Mouse (Mus musculus): ENCODE measurements around the gene H2-DMa. TPM values are rescaled to one million over a fixed set of nuclear protein-coding genes. Genes with fewer than 3 reads are reported as not detected.

Gene H2-DMa
- total RNA-seq, 2 experiments from 2014 or later = 3.7 to 4.5 TPM

DNA sequence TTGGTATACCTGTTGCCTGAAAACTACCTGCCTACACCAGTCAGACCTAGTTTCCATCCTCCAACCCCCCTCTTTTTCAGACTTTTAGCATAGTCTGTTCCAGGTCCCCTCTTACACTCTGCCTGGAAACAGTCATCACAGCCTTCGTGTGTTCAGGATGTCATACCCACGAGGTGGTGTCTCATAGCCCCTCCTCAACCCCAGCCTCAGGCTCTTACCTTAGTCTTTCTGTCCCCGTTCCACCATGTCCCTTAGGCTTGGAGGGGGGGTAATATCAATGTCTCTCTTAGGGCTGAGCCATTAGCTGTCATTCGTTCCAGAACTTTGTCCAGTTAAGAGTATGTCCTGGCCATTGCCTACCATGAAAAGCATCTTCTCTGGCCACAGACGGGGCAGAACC is 18.2 kb upstream of the H2-DMa start:
- DNase-seq (ENCODE audit: low spot score) = no peak
- intact Hi-C loops (cut with DNase I) = loop anchor here (2.0 to 5.0 kb wide), 2 partner anchors 36 to 68 kb away; no protein-coding TSS in a partner anchor

DNA sequence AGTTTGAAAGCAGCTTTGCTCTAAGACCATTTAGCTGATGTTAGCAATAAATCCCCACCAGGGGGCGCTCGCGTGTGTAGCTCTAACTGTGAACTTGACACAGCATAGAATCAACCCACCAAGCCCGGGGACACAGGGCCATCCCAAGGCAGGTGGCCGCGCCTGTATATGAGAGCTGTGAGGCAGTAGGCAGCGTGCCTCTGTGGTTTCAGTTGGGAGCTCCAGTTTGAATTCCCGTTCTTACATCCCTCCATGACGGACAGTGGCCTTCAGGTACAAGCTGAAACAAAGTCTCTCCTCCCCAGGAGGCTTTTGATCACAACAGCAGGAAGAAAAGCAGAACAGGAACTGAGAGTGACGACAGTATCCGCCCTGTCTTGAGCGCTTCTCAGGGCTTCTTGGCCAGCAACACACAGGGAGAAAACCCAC is 17.7 kb upstream of the H2-DMa start:
- peak; percentile 77 for DNase-seq (ENCODE audit: low spot score)
- intact Hi-C loops (cut with DNase I) = loop anchor here (2.0 to 5.0 kb wide), 2 partner anchors 36 to 67 kb away; no protein-coding TSS in a partner anchor

DNA sequence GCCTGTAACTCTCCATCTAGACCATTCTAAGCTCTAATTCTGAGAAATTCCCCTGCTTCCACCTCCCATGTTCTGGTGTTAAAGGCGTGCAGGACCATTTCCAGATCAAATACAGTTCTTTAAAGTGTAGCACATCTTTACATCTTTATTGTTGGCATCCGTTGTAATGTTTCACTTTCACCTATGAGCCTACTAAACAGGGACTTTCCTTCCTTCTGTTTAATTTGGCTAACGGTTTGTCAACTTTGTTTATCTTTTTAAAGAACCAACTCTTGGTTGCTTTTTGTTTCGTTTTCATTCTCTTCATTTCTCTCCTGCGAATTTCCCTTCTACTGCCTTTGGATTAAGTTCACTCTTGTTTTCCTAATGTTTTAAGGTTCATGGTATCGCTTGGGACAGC is 16.5 kb upstream of the H2-DMa start:
- intact Hi-C loops (cut with DNase I) = loop anchor here (5.0 kb wide), 1 partner anchor 34 kb away; no protein-coding TSS in a partner anchor
- DNase-seq (ENCODE audit: low spot score) = no peak

DNA sequence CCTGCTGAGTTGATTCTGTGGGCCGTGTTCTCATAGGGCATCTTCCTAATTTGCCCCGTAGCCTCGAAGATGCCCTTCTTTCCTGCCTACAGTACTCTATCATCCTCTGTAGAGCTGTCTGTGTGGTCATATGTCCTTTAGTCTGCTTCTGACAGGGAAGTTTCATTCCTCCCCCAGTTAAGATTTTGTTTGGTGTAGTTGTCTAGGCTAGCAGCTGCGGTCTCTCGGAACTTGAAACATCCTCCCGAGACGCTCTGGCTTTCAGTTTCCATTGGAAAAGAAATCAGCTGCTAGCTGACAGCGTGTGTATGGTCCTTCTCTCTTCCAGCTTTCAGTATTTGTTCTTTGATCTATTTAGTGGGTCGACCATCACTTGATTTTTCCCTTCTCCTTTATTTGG is 14.5 kb upstream of the H2-DMa start:
- no peak for DNase-seq (ENCODE audit: low spot score)
- intact Hi-C loops (cut with DNase I) = loop anchor here (5.0 kb wide), 1 partner anchor 32 kb away; no protein-coding TSS in a partner anchor

DNA sequence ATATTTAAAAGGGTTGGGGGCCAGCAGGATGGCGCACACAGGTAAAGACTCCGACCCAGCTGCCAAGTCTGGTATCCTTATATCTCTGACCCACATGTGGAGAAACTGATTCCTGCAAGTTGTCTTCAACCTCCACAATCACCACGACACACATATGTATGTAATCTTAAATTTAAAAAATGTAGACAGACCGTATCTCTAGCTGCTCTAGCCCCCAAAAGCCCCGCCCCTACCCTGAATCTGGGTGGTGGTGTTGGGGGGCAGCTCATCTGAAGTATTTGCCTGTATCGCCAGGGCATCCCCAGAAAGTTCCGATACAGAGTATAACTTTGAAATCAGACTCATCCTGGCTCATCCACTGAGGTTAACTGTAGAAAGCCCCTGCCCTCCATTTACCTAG is 12.8 kb upstream of the H2-DMa start:
- intact Hi-C loops (cut with DNase I) = no loop called here
- DNase-seq (ENCODE audit: low spot score) = no peak

DNA sequence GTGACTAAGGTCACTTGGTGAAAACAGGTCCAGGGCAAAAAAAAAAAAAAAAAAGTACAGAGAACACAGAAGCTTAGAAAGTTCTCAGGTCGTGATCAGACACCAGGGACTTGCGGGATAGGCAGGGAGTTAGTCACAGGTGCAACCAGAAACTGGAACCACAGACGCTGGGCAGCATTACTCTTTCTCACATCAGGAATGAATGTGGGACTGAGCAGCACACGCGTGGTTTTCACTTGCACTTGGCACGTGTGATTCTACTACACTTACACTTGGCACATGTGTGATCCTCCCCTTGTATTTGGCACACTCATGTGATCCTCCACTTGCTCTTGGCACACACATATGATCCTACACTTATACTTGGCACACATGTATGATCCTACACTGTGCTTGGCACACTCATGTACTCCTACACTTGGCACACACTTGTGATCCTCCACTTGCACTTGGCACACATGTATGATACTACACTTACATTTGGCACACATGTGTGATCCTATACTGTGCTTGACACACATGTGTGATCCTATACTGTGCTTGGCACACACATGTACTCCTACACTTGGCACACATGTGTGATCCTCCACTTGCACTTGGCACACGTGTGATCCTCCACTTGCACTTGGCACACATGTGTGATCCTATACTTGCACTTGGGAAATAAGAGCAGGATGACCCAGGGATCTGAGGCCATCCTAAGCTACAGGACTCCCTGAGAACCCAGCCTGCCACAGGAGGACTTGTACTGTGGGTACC is 12.1 kb upstream of the H2-DMa start:
- intact Hi-C loops (cut with DNase I) = no loop called here
- DNase-seq (ENCODE audit: low spot score) = no peak

DNA sequence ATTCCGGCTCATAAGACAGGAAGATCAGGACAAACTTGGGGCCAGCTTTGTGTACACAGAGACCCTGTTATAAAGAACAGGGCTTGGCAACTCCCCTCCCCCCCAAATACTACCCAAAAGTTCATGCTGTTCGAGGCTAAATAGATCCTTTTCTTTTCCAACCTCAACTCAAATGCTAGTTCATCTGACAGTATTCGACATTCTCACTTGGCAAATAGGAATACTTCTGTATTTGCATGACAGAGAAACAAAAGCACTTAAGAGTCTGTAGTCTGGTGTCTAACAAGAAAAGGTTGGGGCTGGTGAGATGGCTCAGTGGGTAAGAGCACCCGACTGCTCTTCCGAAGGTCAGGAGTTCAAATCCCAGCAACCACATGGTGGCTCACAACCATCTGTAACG is 10.9 kb upstream of the H2-DMa start:
- intact Hi-C loops (cut with DNase I) = no loop called here
- DNase-seq (ENCODE audit: low spot score) = no peak

DNA sequence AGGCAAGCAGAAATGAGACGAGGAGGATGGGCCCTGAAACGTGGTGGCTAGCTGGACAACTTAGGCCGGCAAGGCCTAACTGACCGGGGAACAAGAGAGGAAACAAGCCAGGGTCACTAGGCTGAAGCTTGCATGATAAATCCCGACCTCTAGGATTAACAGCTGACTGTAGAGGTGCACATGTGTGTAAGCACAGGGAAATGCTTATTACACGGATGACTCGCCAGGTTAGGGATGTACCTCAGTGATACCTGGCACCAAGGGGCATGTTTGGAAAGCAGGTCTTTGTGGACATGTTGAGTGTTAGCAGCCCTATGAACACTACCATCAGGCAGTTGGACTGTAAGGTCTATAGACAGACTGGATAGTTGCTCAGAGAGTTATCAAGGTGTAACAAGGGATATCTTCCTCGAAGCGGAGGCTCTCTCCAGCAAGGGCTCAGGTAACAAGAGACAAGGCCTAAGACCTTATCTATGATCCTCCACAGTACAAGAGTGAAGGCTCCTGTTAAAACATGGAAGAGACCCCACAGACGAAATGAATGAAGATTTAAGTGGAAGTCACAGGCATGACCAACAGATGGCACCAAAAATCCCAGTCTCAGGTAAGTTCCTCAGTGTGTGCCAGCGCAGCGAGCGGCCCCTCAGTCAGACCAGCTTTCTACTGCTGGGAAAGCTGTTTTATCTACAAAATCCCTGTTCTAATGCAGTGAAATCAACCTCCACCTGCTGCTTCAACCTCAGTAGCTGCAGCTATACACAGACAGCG is 10.1 kb upstream of the H2-DMa start:
- intact Hi-C loops (cut with DNase I) = no loop called here
- no peak for DNase-seq (ENCODE audit: low spot score)

DNA sequence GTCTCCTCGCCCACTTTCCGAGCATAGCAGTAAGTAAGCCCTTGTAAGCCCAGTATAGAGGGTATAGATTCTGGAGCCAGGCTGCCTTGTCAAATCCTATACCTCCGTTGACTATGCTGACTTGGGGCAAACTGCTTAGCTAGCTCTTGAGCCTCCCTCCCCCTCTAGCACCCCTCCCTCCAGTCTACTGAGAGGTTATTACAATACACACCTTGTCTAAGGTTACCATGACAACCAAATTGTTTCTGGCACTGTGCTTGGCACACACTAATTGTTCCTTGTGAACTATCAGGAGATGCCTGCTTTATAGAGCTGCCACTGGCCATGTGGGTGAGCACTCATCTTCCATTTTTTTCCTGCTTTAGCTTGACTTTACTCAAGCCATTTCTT is 9.5 kb upstream of the H2-DMa start:
- intact Hi-C loops (cut with DNase I) = no loop called here

DNA sequence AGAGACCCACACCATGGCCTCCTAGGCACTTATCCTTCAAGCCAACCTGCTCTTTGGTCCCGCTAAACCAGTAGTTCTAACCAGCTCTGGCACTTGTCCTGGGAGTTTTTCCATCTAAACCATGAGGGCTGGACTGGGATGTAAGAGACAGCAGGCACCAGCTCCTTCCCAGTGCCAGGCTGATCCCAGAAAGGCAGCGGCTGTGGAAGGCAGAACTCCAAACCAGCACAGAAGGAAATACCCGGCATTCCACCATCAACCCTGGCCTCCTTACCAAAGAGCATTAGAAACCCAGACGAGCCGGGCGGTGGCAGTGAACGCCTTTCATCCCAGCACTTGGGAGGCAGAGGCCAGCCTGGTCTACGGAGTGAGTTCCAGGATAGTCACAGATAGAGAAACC is 9.0 kb upstream of the H2-DMa start:
- intact Hi-C loops (cut with DNase I) = no loop called here
- no peak for DNase-seq (ENCODE audit: low spot score)

More for the DNA sequence above, 9.5 kb upstream of the H2-DMa start:
- DNase-seq (ENCODE audit: low spot score) = no peak

DNA sequence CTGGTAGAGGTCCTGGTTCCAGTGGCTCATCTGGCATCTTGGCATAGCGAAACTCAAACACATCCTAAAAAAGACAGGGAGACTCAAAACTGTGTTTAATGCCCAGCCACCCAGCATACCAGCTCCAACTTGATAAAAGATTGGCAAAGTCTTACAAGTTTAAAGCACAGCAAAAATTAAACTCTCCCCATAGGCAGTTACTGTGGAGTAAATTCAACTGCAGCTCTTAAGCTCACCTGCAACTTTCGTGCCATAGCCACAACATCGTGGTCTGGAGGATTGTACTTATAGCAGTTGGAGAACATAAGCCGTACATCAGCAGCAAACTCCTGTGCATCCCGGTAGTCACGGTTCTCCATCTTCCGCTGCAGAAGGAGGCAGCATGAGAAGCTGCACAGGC is 5.2 kb upstream of the H2-DMa start:
- intact Hi-C loops (cut with DNase I) = no loop called here
- no peak for DNase-seq (ENCODE audit: low spot score)

DNA sequence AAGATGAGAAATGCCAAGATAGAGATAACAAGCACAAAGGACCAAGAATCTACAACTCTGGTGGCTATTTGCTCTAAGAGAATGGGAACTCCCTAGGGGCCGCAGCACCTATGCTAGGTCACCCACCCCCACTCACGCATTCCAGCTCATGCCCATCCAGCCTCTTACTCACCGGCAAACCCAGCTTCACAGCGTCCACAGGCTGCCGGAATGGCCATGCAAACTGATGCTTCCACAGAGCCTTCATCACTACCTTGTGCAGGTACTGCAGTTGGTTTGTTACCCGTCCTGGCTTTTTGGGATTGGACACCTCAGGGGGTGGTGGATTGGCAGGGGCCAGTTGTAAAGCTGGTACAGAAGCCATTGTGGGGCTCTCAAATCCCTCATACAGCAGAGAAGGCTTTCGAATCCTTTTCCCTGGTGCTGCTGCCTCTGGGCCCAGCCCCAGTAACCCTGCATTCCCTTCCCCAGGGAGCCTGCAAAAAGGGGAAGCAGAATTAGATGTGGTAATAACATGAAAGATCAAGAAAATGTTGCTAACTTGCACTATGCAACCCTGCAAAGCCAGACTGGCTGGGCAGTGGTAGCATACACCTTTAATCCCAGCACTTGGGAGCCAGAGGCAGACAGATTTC is 2.5 kb upstream of the H2-DMa start:
- DNase-seq (ENCODE audit: low spot score) = no peak
- intact Hi-C loops (cut with DNase I) = loop anchor here (5.0 kb wide), 1 partner anchor 90 kb away; the partner anchor contains the start of gene H2-Ke6

DNA sequence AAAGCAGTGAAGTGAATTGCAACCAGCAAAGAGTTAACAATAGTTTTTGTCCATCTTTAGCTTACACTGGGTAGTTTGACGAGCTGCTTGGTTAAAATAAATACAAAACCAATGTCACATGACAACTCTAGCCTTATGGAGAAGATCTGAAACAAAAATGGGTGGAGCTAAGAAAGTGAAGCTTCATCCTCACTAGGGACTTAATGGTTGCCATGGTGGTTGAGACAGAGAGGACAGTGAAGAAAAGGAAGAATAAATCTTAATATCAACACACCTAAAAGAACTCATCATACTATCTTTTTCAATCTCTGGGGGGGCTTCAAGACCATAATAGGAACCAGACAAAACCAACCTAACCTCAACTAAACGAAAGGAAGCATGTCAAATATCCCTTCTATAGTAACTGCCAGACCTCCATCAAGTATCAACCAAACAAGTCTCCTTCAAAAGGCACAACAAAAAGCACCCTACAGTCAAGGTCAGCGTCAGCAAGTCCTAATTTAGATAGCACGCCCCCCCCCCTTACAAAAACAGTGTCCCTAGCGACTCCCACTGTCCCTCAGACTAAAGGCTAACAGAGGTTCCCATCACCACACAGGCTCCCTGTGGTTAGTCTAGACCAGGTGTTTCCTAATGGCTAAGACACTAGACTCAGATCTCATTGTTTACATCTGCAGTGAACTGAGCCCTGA is 1.8 kb upstream of the H2-DMa start:
- intact Hi-C loops (cut with DNase I) = loop anchor here (5.0 kb wide), 1 partner anchor 90 kb away; the partner anchor contains the start of gene H2-Ke6
- no peak for DNase-seq (ENCODE audit: low spot score)

DNA sequence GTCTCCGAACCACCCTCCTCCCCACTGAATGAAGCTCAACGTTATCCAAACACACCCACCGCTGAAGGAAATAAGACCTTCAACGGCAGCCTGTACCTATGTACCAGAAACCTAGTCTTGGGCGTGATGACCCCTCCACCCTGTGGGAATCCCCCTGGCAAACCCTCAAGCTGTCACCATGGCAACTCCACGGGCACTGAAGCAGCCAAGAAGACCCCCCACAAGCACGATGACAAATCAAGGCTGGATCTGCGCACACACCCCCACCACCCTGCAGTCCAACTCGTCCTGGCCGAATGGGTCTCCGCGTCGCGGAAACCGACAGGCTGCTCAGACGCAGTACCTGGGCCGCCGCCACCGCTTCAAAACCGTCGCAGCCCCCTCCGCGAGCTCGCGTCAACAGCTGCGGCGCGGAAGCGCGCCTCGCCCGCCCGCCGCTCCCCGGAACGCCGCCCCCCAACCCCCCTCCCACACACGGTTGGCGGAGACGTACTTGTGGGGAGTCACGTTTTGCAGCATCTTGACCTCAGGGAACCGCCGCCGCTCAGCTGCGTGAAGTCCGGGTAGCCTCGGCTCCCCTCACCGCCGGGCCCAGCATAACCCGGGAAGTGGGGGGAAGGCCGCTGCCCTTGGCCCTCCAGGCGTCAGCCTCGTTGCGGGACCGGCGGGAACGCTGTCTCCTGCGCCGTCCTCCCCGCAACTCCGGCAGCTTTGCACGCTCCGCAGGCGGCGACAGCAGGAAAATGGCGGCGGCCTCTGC is 1.0 kb upstream of the H2-DMa start:
- intact Hi-C loops (cut with DNase I) = loop anchor here (5.0 kb wide), 1 partner anchor 91 kb away; the partner anchor contains the start of gene H2-Ke6
- DNase-seq (ENCODE audit: low spot score) = no peak

DNA sequence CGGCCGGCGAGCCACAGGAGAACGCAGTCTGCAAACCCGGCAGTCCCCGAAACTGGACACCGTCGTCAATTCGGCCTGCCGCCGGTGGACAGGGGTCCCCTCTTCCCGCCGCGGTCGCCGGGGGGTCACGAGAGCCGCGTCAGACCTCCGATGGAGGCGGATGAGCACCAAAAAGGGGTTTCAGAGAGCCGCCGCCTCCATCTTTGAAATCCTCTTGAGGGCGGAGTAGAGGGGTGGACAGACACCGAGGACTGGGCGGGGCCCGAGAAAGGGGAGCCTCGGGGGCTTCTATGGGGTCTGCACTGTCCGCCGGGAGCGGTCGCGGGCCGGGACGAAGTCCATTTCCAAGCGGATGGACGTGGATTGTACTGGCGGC is 480 bp upstream of the H2-DMa start:
- intact Hi-C loops (cut with DNase I) = loop anchor here (5.0 kb wide), 1 partner anchor 92 kb away; the partner anchor contains the start of gene H2-Ke6

DNA sequence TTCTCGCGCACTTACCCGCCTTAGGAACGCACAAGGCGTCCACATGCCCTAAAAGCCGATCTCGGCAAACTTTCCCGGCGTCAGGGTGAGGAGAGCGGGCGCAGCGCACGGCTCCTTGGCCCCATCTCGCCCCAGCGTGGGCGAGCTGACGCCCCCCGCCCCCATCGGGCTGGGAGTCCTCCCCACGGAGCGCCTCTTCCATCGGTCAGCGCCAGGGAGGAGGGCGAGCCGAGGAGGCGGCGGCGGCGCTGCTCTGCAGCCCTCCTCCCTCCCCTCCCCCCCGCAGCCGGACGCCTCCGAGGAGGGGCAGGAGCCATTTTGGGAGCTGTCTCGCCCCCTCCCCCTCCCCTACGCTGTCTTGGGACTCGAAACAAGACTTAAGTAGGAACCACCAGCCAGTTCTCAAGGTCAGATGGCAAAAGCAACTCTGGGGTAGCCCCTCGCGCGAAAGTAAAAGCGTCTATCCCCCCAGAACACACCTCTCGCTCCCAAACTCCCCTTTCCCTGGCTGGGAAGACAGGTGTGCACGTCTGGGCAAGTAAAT is 911 bp downstream of the H2-DMa start:
- DNase-seq (ENCODE audit: low spot score) = peak; percentile 82
- intact Hi-C loops (cut with DNase I) = loop anchor here (10.0 kb wide), 1 partner anchor 465 kb away; the partner anchor contains the start of gene Gpsm3

More for the DNA sequence above, 480 bp upstream of the H2-DMa start:
- no peak for DNase-seq (ENCODE audit: low spot score)

DNA sequence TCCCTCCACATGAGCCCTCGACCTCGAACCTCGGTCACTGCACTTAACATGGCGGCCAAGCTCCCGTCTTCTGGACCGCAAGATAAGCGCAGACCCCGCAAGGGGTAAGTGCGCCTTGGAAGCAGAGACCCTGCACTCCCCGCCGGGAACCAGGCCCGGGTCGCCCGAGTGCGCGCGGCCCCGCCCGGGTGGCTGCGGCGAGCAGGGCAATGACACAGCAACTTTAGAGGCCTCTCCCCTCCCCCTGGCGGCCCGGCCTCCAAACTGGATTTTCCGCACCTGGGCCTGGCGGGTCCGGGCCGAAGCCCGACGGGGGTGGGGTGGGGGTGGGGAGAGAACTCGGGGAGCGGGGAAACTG is 1.5 kb downstream of the H2-DMa start:
- intact Hi-C loops (cut with DNase I) = loop anchor here (10.0 kb wide), 1 partner anchor 464 kb away; the partner anchor contains the start of gene Gpsm3

DNA sequence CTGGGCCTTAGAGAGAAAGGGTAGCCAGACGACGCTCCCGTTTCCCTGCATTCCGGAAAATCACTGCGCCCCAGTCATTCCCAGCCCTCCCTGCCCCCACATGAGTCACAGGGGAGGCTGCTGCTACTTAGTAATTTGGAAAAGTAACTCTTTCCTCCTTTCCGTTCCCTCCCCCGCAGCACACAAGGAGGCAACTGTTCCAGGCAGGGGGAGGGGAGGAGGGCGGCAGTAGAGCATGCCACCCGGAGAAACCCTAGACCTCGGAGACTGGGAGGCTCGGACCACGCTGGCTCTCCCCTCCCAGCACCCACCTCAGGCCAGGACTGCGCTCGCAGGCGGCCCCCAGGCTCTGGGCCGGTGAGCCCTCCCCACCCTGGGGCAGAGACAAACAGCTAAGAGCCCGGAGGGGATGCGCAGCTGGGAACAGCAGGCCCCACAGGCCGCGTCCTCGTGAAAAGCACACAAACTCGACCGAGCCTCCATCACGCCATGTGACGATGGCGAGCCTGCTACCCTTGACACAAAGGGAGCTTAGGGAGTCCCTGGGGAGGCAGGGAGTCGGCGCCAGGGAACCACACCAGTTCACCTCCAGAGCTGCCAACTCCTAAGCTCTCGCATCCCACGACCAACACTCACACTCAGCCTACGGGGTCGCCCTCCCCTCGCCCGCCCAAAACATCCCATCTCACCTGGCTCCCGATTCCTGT is 2.0 kb downstream of the H2-DMa start:
- intact Hi-C loops (cut with DNase I) = loop anchor here (10.0 kb wide), 1 partner anchor 463 kb away; the partner anchor contains the start of gene Gpsm3
- peak; percentile 86 for DNase-seq (ENCODE audit: low spot score)

More for the DNA sequence above, 1.5 kb downstream of the H2-DMa start:
- peak; percentile 80 for DNase-seq (ENCODE audit: low spot score)
